Mouse (Mus musculus): ENCODE results near the gene Cntnap2. TPM values are rescaled to one million over a fixed set of nuclear protein-coding genes. Genes with fewer than 3 reads are reported as not detected.
"Not testable (repeated sequence)": the region's sequence is repeated elsewhere in the genome, so short reads cannot be mapped to it uniquely, and the experiment has no call there.

Gene Cntnap2
- polyA plus RNA-seq, 1 experiment from 2014 or later, result 0.63 TPM

GRCm38 (mm10) chr6:47269455-47269854, 2210.3 kb downstream of the Cntnap2 start:
- H3K9me3 ChIP-seq, result no peaks in the 10 kb centered on the region
- H3K36me3 ChIP-seq, result no peaks in the 10 kb centered on the region
- no peak overlapping the region for H3K4me3 ChIP-seq
- 0 out of 2 replicates have a peak, but pooled peaks cover 3% of the 10 kb centered on the region for H3K4me1 ChIP-seq
- WGBS, result 69% methylated on average over 3 of the region's 3 CpGs
- no peak overlapping the region for H3K9ac ChIP-seq
- H3K27ac ChIP-seq (replicated peaks), result no peak overlapping the region
- no peak overlapping the region for H3K4me2 ChIP-seq
- no peak for ATAC-seq (ENCODE audit: extremely low read depth, insufficient number of reproducible peaks, low FRiP score, low TSS enrichment)
- H3K27me3 ChIP-seq (replicated peaks), result no peaks in the 10 kb centered on the region

- H3K36me3 ChIP-seq, result no peaks in the 10 kb centered on the region
- no peak overlapping the region for H3K27ac ChIP-seq (replicated peaks)
- no peak overlapping the region for H3K9ac ChIP-seq
- 0 out of 2 replicates have a peak, but pooled peaks cover 3% of the 10 kb centered on the region for H3K4me1 ChIP-seq
- ATAC-seq (ENCODE audit: extremely low read depth, insufficient number of reproducible peaks, low FRiP score, low TSS enrichment), result no peak
- no peaks in the 10 kb centered on the region for H3K27me3 ChIP-seq (replicated peaks)
- no peak overlapping the region for H3K4me2 ChIP-seq
- H3K4me3 ChIP-seq, result no peak overlapping the region
- WGBS, result 73% methylated on average over 3 of the region's 3 CpGs
- no peaks in the 10 kb centered on the region for H3K9me3 ChIP-seq
Measured at GRCm38 (mm10) chr6:47271576-47271975, 2212.4 kb downstream of the Cntnap2 start.

- no peak for ATAC-seq (ENCODE audit: extremely low read depth, insufficient number of reproducible peaks, low FRiP score, low TSS enrichment)
Measured at GRCm38 (mm10) chr6:47272606-47273575, 2213.7 kb downstream of the Cntnap2 start.

GRCm38 (mm10) chr6:47275065-47275464, 2215.9 kb downstream of the Cntnap2 start:
- WGBS, result 63% methylated on average over 2 of the region's 2 CpGs
- no peak overlapping the region for H3K4me3 ChIP-seq

More at GRCm38 (mm10) chr6:47272606-47273575, 2213.7 kb downstream of the Cntnap2 start:
- no peaks in the 10 kb centered on the region for H3K36me3 ChIP-seq
- no peaks in the 10 kb centered on the region for H3K9me3 ChIP-seq
- H3K4me2 ChIP-seq, result no peak overlapping the region
- H3K27me3 ChIP-seq (replicated peaks), result no peaks in the 10 kb centered on the region
- H3K4me1 ChIP-seq, result no peaks in the 10 kb centered on the region
- no peak overlapping the region for H3K27ac ChIP-seq (replicated peaks)
- 66% methylated on average over 8 of the region's 8 CpGs for WGBS
- no peak overlapping the region for H3K9ac ChIP-seq
- no peak overlapping the region for H3K4me3 ChIP-seq

GRCm38 (mm10) chr6:47279183-47279582, 2220.0 kb downstream of the Cntnap2 start:
- 64% methylated on average over 1 of the region's 1 CpGs for WGBS

More at GRCm38 (mm10) chr6:47275065-47275464, 2215.9 kb downstream of the Cntnap2 start:
- Histone ChIP-seq H3K36me3 (no peaks in the 10 kb centered on the region), H3K27ac (replicated peaks) (no peak overlapping the region), H3K4me1 (no peaks in the 10 kb centered on the region), H3K9ac (no peak overlapping the region), H3K9me3 (no peaks in the 10 kb centered on the region), H3K27me3 (replicated peaks) (no peaks in the 10 kb centered on the region), H3K4me2 (no peak overlapping the region)
- no peak for ATAC-seq (ENCODE audit: extremely low read depth, insufficient number of reproducible peaks, low FRiP score, low TSS enrichment)

GRCm38 (mm10) chr6:47281584-47281983, 2222.4 kb downstream of the Cntnap2 start:
- ATAC-seq (ENCODE audit: extremely low read depth, insufficient number of reproducible peaks, low FRiP score, low TSS enrichment), result no peak
- no peak overlapping the region for H3K9ac ChIP-seq
- no peak overlapping the region for H3K4me3 ChIP-seq
- H3K9me3 ChIP-seq, result no peaks in the 10 kb centered on the region
- H3K4me2 ChIP-seq, result no peak overlapping the region
- no peaks in the 10 kb centered on the region for H3K27me3 ChIP-seq (replicated peaks)
- H3K36me3 ChIP-seq, result no peaks in the 10 kb centered on the region
- H3K4me1 ChIP-seq, result peaks cover 12% of the 10 kb centered on the region
- H3K27ac ChIP-seq (replicated peaks), result no peak overlapping the region

More at GRCm38 (mm10) chr6:47279183-47279582, 2220.0 kb downstream of the Cntnap2 start:
- no peak overlapping the region for H3K27ac ChIP-seq (replicated peaks)
- no peaks in the 10 kb centered on the region for H3K36me3 ChIP-seq
- H3K4me1 ChIP-seq, result peaks cover 12% of the 10 kb centered on the region
- no peak for ATAC-seq (ENCODE audit: extremely low read depth, insufficient number of reproducible peaks, low FRiP score, low TSS enrichment)
- no peak overlapping the region for H3K4me2 ChIP-seq
- no peak overlapping the region for H3K9ac ChIP-seq
- no peaks in the 10 kb centered on the region for H3K27me3 ChIP-seq (replicated peaks)
- H3K4me3 ChIP-seq, result no peak overlapping the region
- no peaks in the 10 kb centered on the region for H3K9me3 ChIP-seq

- WGBS, result 71% methylated on average over 2 of the region's 2 CpGs
- Histone ChIP-seq H3K36me3 (no peaks in the 10 kb centered on the region), H3K4me1 (peaks cover 12% of the 10 kb centered on the region), H3K4me3 (no peak overlapping the region), H3K4me2 (no peak overlapping the region), H3K27me3 (replicated peaks) (no peaks in the 10 kb centered on the region), H3K9me3 (no peaks in the 10 kb centered on the region), H3K27ac (replicated peaks) (no peak overlapping the region), H3K9ac (no peak overlapping the region)
- no peak for ATAC-seq (ENCODE audit: extremely low read depth, insufficient number of reproducible peaks, low FRiP score, low TSS enrichment)
Measured at GRCm38 (mm10) chr6:47284794-47285193, 2225.6 kb downstream of the Cntnap2 start.

GRCm38 (mm10) chr6:47285742-47286141, 2226.6 kb downstream of the Cntnap2 start:
- Histone ChIP-seq H3K4me2 (no peak overlapping the region), H3K4me1 (peaks cover 12% of the 10 kb centered on the region), H3K36me3 (no peaks in the 10 kb centered on the region), H3K9me3 (no peaks in the 10 kb centered on the region), H3K27me3 (replicated peaks) (no peaks in the 10 kb centered on the region), H3K9ac (no peak overlapping the region), H3K4me3 (no peak overlapping the region), H3K27ac (replicated peaks) (no peak overlapping the region)
- 43% methylated on average over 1 of the region's 1 CpGs for WGBS
- ATAC-seq (ENCODE audit: extremely low read depth, insufficient number of reproducible peaks, low FRiP score, low TSS enrichment), result no peak

GRCm38 (mm10) chr6:47286247-47286967, 2227.2 kb downstream of the Cntnap2 start:
- not testable (repeated sequence) for H3K4me1 ChIP-seq; H3K27ac ChIP-seq (replicated peaks); H3K9ac ChIP-seq; ATAC-seq (ENCODE audit: extremely low read depth, insufficient number of reproducible peaks, low FRiP score, low TSS enrichment); H3K27me3 ChIP-seq (replicated peaks); H3K36me3 ChIP-seq; H3K4me3 ChIP-seq; H3K4me2 ChIP-seq; H3K9me3 ChIP-seq
- WGBS, result 63% methylated on average over 12 of the region's 12 CpGs

- Histone ChIP-seq H3K9me3 (no peaks in the 10 kb centered on the region), H3K4me2 (no peak overlapping the region), H3K4me3 (no peak overlapping the region), H3K27ac (replicated peaks) (no peak overlapping the region), H3K27me3 (replicated peaks) (no peaks in the 10 kb centered on the region), H3K9ac (no peak overlapping the region), H3K4me1 (no peaks in the 10 kb centered on the region), H3K36me3 (no peaks in the 10 kb centered on the region)
- 76% methylated on average over 1 of the region's 1 CpGs for WGBS
- no peak for ATAC-seq (ENCODE audit: extremely low read depth, insufficient number of reproducible peaks, low FRiP score, low TSS enrichment)
Measured at GRCm38 (mm10) chr6:47287722-47288121, 2228.6 kb downstream of the Cntnap2 start.

GRCm38 (mm10) chr6:47291973-47292372, 2232.8 kb downstream of the Cntnap2 start:
- no peak overlapping the region for H3K27ac ChIP-seq (replicated peaks)
- H3K27me3 ChIP-seq (replicated peaks), result no peaks in the 10 kb centered on the region
- H3K9me3 ChIP-seq, result no peaks in the 10 kb centered on the region
- no peaks in the 10 kb centered on the region for H3K4me1 ChIP-seq
- ATAC-seq (ENCODE audit: extremely low read depth, insufficient number of reproducible peaks, low FRiP score, low TSS enrichment), result no peak
- no peak overlapping the region for H3K4me3 ChIP-seq
- H3K4me2 ChIP-seq, result no peak overlapping the region
- H3K36me3 ChIP-seq, result no peaks in the 10 kb centered on the region
- no peak overlapping the region for H3K9ac ChIP-seq
